ENCODE assay signal across 21 mouse cellular contexts in the genomic region with DNA sequence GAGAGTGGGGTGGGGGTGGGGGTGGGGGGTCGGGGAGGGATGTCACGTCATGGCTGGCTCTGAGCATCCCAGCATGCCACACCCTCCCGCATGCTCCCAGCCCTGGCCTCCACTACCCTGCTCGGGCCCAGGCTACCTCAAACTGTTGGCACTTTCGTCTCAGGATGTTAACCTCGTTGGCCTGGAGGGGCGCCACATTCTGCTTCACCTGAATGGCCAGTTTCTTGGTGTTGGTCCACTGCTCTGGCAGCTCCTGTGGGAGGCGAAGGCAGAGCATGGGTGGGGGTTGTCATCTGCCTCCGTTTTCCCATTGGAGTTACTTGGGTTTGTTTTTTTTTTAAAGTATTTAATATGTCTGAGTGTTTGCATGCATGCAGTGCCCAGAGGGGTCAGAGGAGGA. TPM values are rescaled to one million over a fixed set of nuclear protein-coding genes. Genes with fewer than 3 reads are reported as not detected.
DNase-seq lines count a peak whose midpoint lies in the region; ATAC-seq and TF ChIP-seq lines count a peak whose summit lies in the region.
"Had no signal": no experiment of that assay in that cellular context is flagged by ENCODE, and none has a peak within 500 bp of the region (broad histone marks: within the 10 kb centered on the region; RNA-seq: fewer than 3 reads in every experiment).

No protein-coding gene starts in this region.

- no peaks in the 10 kb centered on the region for H3K27me3 ChIP-seq in kidney, postnatal 0 days (ENCODE audit: insufficient read depth, low read length)
- H3K27me3 ChIP-seq in kidney, embryonic 14.5 days (ENCODE audit: control insufficient read depth, insufficient read depth, low read length), result no peaks in the 10 kb centered on the region
- no peaks in the 10 kb centered on the region for H3K27me3 ChIP-seq in lung, postnatal 0 days (replicated peaks; ENCODE audit: insufficient read depth, low read length)
- H3K27me3 ChIP-seq: embryonic facial prominence, embryonic 12.5 days; forebrain, embryonic 13.5 days; forebrain, embryonic 15.5 days; Patski had no signal

- H3K4me2 ChIP-seq in kidney, postnatal 0 days (ENCODE audit: low read length), result no peak overlapping the region
- no peak overlapping the region for H3K4me2 ChIP-seq in kidney, embryonic 14.5 days (replicated peaks; ENCODE audit: low read depth, low read length)
- H3K4me2 ChIP-seq in lung, postnatal 0 days (replicated peaks; ENCODE audit: low read depth, low read length), result no peak overlapping the region
- H3K4me2 ChIP-seq: embryonic facial prominence, embryonic 12.5 days; forebrain, embryonic 13.5 days; forebrain, embryonic 15.5 days had no signal

- no peak for DNase-seq in kidney, postnatal 0 days (ENCODE audit: low spot score)
- no peak for DNase-seq in lung, postnatal 0 days (ENCODE audit: low spot score)
- DNase-seq in lung, postnatal 14 days, result no peak
- DNase-seq in thymus, postnatal 4 days, result peak; percentile 24
- DNase-seq in thymus, postnatal 14 days, result no peak
- DNase-seq in heart, postnatal 4 days, result no peak
- DNase-seq: adrenal gland, adult 8-10 months; adrenal gland, postnatal 14 days; adrenal gland, postnatal 36 days; cerebellum, adult 11-12 months; cerebellum, adult 2 months; cerebellum, adult 9-10 months; forebrain, postnatal 0 days had no signal

- no peaks in the 10 kb centered on the region for H3K36me3 ChIP-seq in kidney, postnatal 0 days (ENCODE audit: insufficient read depth, low read length)
- H3K36me3 ChIP-seq in kidney, embryonic 14.5 days (ENCODE audit: control insufficient read depth, insufficient read depth, low read length), result no peaks in the 10 kb centered on the region
- no peaks in the 10 kb centered on the region for H3K36me3 ChIP-seq in lung, postnatal 0 days (ENCODE audit: insufficient read depth, low read length)
- H3K36me3 ChIP-seq: embryonic facial prominence, embryonic 10.5 days; embryonic facial prominence, embryonic 12.5 days; forebrain, embryonic 15.5 days; G1E had no signal

- H3K9ac ChIP-seq in kidney, postnatal 0 days (ENCODE audit: low read depth, low read length), result no peak overlapping the region
- H3K9ac ChIP-seq in kidney, embryonic 14.5 days (ENCODE audit: low read depth, low read length), result no peak overlapping the region
- H3K9ac ChIP-seq in lung, postnatal 0 days (replicated peaks; ENCODE audit: low read depth), result no peak overlapping the region
- H3K9ac ChIP-seq: embryonic facial prominence, embryonic 12.5 days; forebrain, embryonic 13.5 days; forebrain, embryonic 15.5 days; forebrain, postnatal 0 days had no signal

- no peak for ATAC-seq in kidney, postnatal 0 days (replicated peaks; ENCODE audit: low FRiP score, low read depth)
- ATAC-seq in kidney, embryonic 14.5 days (ENCODE audit: low FRiP score, low TSS enrichment), result no peak
- ATAC-seq in lung, postnatal 0 days, result no peak
- ATAC-seq: activated CD4-positive, CD25-positive, alpha-beta regulatory T cell, adult 4 months; forebrain, embryonic 13.5 days; forebrain, embryonic 15.5 days; forebrain, postnatal 0 days; Patski had no signal

- no peaks in the 10 kb centered on the region; the same call in 1 of the 2 replicates for H3K4me1 ChIP-seq in kidney, postnatal 0 days (replicated peaks; ENCODE audit: insufficient read depth, low read length)
- H3K4me1 ChIP-seq in kidney, embryonic 14.5 days (ENCODE audit: control insufficient read depth, insufficient read depth, low read length), result 0 out of 2 replicates have a peak, but pooled peaks cover 7% of the 10 kb centered on the region
- H3K4me1 ChIP-seq in lung, postnatal 0 days (ENCODE audit: insufficient read depth, low read depth, low read length), result no peaks in the 10 kb centered on the region
- H3K4me1 ChIP-seq: forebrain, embryonic 13.5 days; forebrain, embryonic 15.5 days had no signal

- 34% methylated on average over 9 of the region's 9 CpGs for WGBS in kidney, postnatal 0 days
- 36% methylated on average over 9 of the region's 9 CpGs for WGBS in kidney, embryonic 14.5 days
- 27% methylated on average over 9 of the region's 9 CpGs for WGBS in lung, postnatal 0 days

- H3K9me3 ChIP-seq in kidney, postnatal 0 days (replicated peaks; ENCODE audit: low read length), result no peaks in the 10 kb centered on the region
- no peaks in the 10 kb centered on the region for H3K9me3 ChIP-seq in kidney, embryonic 14.5 days (ENCODE audit: control insufficient read depth, low read length)
- H3K9me3 ChIP-seq in lung, postnatal 0 days (ENCODE audit: low read length), result no peaks in the 10 kb centered on the region
- H3K9me3 ChIP-seq: embryonic facial prominence, embryonic 10.5 days; embryonic facial prominence, embryonic 12.5 days; forebrain, embryonic 13.5 days; forebrain, embryonic 15.5 days; G1E had no signal

- no peak overlapping the region for H3K27ac ChIP-seq in kidney, postnatal 0 days
- no peak overlapping the region for H3K27ac ChIP-seq in kidney, embryonic 14.5 days (ENCODE audit: low read depth, low read length)
- H3K27ac ChIP-seq in lung, postnatal 0 days (ENCODE audit: low read length), result no peak overlapping the region
- H3K27ac ChIP-seq: embryonic facial prominence, embryonic 10.5 days; embryonic facial prominence, embryonic 12.5 days; forebrain, embryonic 13.5 days; forebrain, embryonic 15.5 days had no signal

- TF ChIP-seq CTCF in kidney, postnatal 0 days (IDR thresholded peaks at IDR 0.05; ENCODE audit: low read depth), result peak; percentile 30; the same call in 1 of the 2 replicates
- TF ChIP-seq CTCF in lung, postnatal 0 days (IDR thresholded peaks at IDR 0.05), result peak; percentile 7; the same call in 1 of the 2 replicates

- H3K4me3 ChIP-seq in kidney, postnatal 0 days (replicated peaks; ENCODE audit: low read depth, low read length), result no peak overlapping the region
- H3K4me3 ChIP-seq in kidney, embryonic 14.5 days (ENCODE audit: low read length), result no peak overlapping the region
- H3K4me3 ChIP-seq in lung, postnatal 0 days (ENCODE audit: low read depth, low read length), result no peak overlapping the region
- H3K4me3 ChIP-seq: embryonic facial prominence, embryonic 10.5 days; embryonic facial prominence, embryonic 12.5 days; forebrain, embryonic 13.5 days; forebrain, embryonic 15.5 days had no signal

- no peak for TF ChIP-seq EP300 in lung, postnatal 0 days (IDR thresholded peaks at IDR 0.05)

RNA-seq across cellular contexts. Expression of a gene that starts 29.3 kb away (rescaled TPM):
- 0.08 and 0.12 TPM in 2 replicates for polyA plus RNA-seq in kidney, postnatal 0 days (2015; fragmentation: Nextera tagmentation; extraction: Ambion mirVana)
- 0.20 and 0.23 TPM in 2 replicates for polyA plus RNA-seq in kidney, embryonic 14.5 days (2014; fragmentation: Nextera tagmentation; extraction: Ambion mirVana)
- polyA plus RNA-seq in lung, postnatal 0 days (2015; fragmentation: Nextera tagmentation; extraction: Ambion mirVana), result 0.08 and 0.10 TPM in 2 replicates
- under 1 TPM; 0.05 TPM for total RNA-seq in heart, postnatal 4 days (2021)
- polyA plus RNA-seq: G1E had no signal
